Mouse (Mus musculus): ENCODE results near the gene Stac2. TPM values are rescaled to one million over a fixed set of nuclear protein-coding genes. Genes with fewer than 3 reads are reported as not detected.

The Stac2 gene
- polyA plus RNA-seq, 1 experiment from 2014 or later, result 0.17 TPM

GRCm38 (mm10) chr11:98077086-98077485 is 23.8 kb upstream of the Stac2 start:
- Histone ChIP-seq H3K9me3 (ENCODE audit: control insufficient read depth, low read length) (no peaks in the 10 kb centered on the region), H3K27ac (replicated peaks; ENCODE audit: low read depth, low read length) (no peak overlapping the region), H3K4me1 (ENCODE audit: control insufficient read depth, insufficient read depth, low read length) (no peaks in the 10 kb centered on the region), H3K4me3 (ENCODE audit: low read depth, low read length) (no peak overlapping the region), H3K36me3 (ENCODE audit: control insufficient read depth, insufficient read depth, low read length) (no peaks in the 10 kb centered on the region), H3K27me3 (ENCODE audit: control insufficient read depth, insufficient read depth, low read length) (no peaks in the 10 kb centered on the region), H3K4me2 (ENCODE audit: low read depth, severe bottlenecking) (no peak overlapping the region), H3K9ac (ENCODE audit: low read length) (no peak overlapping the region)
- ATAC-seq (ENCODE audit: insufficient number of reproducible peaks, low FRiP score, low TSS enrichment, low read depth) (no peak), DNase-seq (ENCODE audit: low spot score) (no peak)
- 83% methylated on average over 8 of the region's 8 CpGs for WGBS

DNA sequence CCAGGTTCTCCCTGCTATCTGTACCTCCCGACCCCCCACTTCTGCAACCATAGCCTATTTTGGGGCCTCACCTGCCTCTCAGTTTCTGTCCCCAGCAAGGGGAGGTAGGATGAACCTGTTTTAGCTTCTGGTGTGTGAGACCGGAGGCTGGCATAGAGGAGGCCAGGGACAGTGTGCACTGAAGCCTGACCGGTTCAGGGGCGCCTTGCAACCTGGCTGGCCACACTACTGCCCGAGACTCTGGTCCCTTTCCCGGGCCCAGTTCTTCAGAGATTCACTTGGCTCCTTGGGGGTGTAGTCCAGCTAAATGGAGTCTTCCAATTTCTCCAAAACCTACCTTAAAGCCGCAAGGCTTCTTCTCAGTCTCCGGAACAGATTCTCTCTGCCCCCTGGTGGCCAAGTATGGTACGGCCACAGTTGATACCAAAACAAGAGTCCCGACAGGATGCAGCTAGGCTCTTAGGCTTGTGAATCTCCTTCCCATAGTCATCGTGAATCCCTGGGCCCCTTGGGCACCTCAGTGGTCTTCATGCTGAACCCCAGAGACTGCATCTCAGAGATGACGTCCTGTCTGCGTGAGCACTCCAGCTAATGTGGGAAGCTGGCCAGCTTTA is 22.0 kb upstream of the Stac2 start:
- ATAC-seq (ENCODE audit: insufficient number of reproducible peaks, low FRiP score, low TSS enrichment, low read depth) (no peak), DNase-seq (ENCODE audit: low spot score) (peak; percentile 95)
- Histone ChIP-seq H3K9me3 (ENCODE audit: control insufficient read depth, low read length) (no peaks in the 10 kb centered on the region), H3K27ac (replicated peaks; ENCODE audit: low read depth, low read length) (no peak overlapping the region), H3K4me3 (ENCODE audit: low read depth, low read length) (no peak overlapping the region), H3K9ac (ENCODE audit: low read length) (no peak overlapping the region), H3K4me2 (ENCODE audit: low read depth, severe bottlenecking) (no peak overlapping the region), H3K36me3 (ENCODE audit: control insufficient read depth, insufficient read depth, low read length) (no peaks in the 10 kb centered on the region), H3K27me3 (ENCODE audit: control insufficient read depth, insufficient read depth, low read length) (no peaks in the 10 kb centered on the region), H3K4me1 (ENCODE audit: control insufficient read depth, insufficient read depth, low read length) (no peaks in the 10 kb centered on the region)
- WGBS, result 23% methylated on average over 13 of the region's 13 CpGs

DNA sequence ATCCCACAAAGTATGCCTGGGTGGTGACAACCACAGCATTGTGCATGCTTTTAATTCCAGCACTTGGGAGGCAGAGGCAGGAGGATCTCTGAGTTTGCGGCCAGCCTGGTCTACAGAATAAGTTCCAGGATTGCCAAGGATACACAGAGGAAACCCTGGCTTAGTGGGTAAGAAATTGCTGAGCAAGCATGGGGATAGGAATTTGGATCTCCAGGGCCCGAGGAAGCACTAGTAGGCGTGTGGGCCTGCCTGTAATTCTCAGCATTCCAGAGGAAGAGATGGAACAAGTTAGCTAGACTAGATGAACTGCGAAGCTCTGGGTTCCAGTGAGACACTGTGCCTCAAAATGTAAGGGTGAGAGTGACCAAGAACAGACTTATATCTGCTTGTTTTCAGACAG is 20.2 kb upstream of the Stac2 start:
- no peak overlapping the region for H3K27ac ChIP-seq (replicated peaks; ENCODE audit: low read depth, low read length)
- no peaks in the 10 kb centered on the region for H3K36me3 ChIP-seq (ENCODE audit: control insufficient read depth, insufficient read depth, low read length)
- H3K9ac ChIP-seq (ENCODE audit: low read length), result no peak overlapping the region
- no peak overlapping the region for H3K4me2 ChIP-seq (ENCODE audit: low read depth, severe bottlenecking)
- no peaks in the 10 kb centered on the region for H3K9me3 ChIP-seq (ENCODE audit: control insufficient read depth, low read length)
- DNase-seq (ENCODE audit: low spot score) (no peak), ATAC-seq (ENCODE audit: insufficient number of reproducible peaks, low FRiP score, low TSS enrichment, low read depth) (no peak)
- 84% methylated on average over 4 of the region's 4 CpGs for WGBS
- no peaks in the 10 kb centered on the region for H3K27me3 ChIP-seq (ENCODE audit: control insufficient read depth, insufficient read depth, low read length)
- H3K4me1 ChIP-seq (ENCODE audit: control insufficient read depth, insufficient read depth, low read length), result no peaks in the 10 kb centered on the region
- H3K4me3 ChIP-seq (ENCODE audit: low read depth, low read length), result no peak overlapping the region

- H3K4me1 ChIP-seq (ENCODE audit: control insufficient read depth, insufficient read depth, low read length), result no peaks in the 10 kb centered on the region
- 95% methylated on average over 21 of the region's 21 CpGs for WGBS
- no peak overlapping the region for H3K27ac ChIP-seq (replicated peaks; ENCODE audit: low read depth, low read length)
- no peaks in the 10 kb centered on the region for H3K27me3 ChIP-seq (ENCODE audit: control insufficient read depth, insufficient read depth, low read length)
- DNase-seq (ENCODE audit: low spot score), result no peak
- ATAC-seq (ENCODE audit: insufficient number of reproducible peaks, low FRiP score, low TSS enrichment, low read depth), result no peak
- H3K9me3 ChIP-seq (ENCODE audit: control insufficient read depth, low read length), result no peaks in the 10 kb centered on the region
- H3K9ac ChIP-seq (ENCODE audit: low read length), result no peak overlapping the region
- H3K4me2 ChIP-seq (ENCODE audit: low read depth, severe bottlenecking), result no peak overlapping the region
- H3K36me3 ChIP-seq (ENCODE audit: control insufficient read depth, insufficient read depth, low read length), result no peaks in the 10 kb centered on the region
- H3K4me3 ChIP-seq (ENCODE audit: low read depth, low read length), result no peak overlapping the region
Observed at GRCm38 (mm10) chr11:98067255-98067654, 14.0 kb upstream of the Stac2 start.

DNA sequence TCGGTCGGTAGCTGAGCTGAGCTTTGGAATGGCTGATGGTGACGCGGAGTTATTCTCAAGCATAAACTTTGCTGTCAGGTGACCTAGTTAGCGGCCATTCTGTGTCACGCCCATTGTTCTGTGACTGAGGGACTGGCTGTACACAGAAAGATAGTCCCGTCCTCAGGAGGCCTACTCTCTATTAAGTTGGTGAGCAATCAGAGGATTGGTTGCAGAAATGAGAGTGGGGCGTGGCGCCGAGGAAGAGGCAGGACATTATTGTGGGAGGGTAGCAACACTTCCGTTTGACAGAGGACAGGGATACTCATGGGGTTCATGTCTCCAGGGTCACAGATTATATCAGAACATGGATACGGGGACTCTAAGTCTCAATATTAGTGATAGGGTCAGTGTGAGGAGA is 12.9 kb upstream of the Stac2 start:
- H3K9ac ChIP-seq (ENCODE audit: low read length), result no peak overlapping the region
- no peak for ATAC-seq (ENCODE audit: insufficient number of reproducible peaks, low FRiP score, low TSS enrichment, low read depth)
- H3K4me1 ChIP-seq (ENCODE audit: control insufficient read depth, insufficient read depth, low read length), result no peaks in the 10 kb centered on the region
- DNase-seq (ENCODE audit: low spot score), result no peak
- no peak overlapping the region for H3K27ac ChIP-seq (replicated peaks; ENCODE audit: low read depth, low read length)
- no peak overlapping the region for H3K4me3 ChIP-seq (ENCODE audit: low read depth, low read length)
- no peaks in the 10 kb centered on the region for H3K27me3 ChIP-seq (ENCODE audit: control insufficient read depth, insufficient read depth, low read length)
- H3K9me3 ChIP-seq (ENCODE audit: control insufficient read depth, low read length), result no peaks in the 10 kb centered on the region
- 93% methylated on average over 12 of the region's 12 CpGs for WGBS
- H3K36me3 ChIP-seq (ENCODE audit: control insufficient read depth, insufficient read depth, low read length), result no peaks in the 10 kb centered on the region
- H3K4me2 ChIP-seq (ENCODE audit: low read depth, severe bottlenecking), result no peak overlapping the region

GRCm38 (mm10) chr11:98061904-98062562 is 8.8 kb upstream of the Stac2 start:
- Histone ChIP-seq H3K36me3 (ENCODE audit: control insufficient read depth, insufficient read depth, low read length) (no peaks in the 10 kb centered on the region), H3K4me2 (ENCODE audit: low read depth, severe bottlenecking) (no peak overlapping the region), H3K27ac (replicated peaks; ENCODE audit: low read depth, low read length) (no peak overlapping the region), H3K9ac (ENCODE audit: low read length) (no peak overlapping the region), H3K4me1 (ENCODE audit: control insufficient read depth, insufficient read depth, low read length) (no peaks in the 10 kb centered on the region), H3K9me3 (ENCODE audit: control insufficient read depth, low read length) (no peaks in the 10 kb centered on the region), H3K4me3 (ENCODE audit: low read depth, low read length) (no peak overlapping the region), H3K27me3 (ENCODE audit: control insufficient read depth, insufficient read depth, low read length) (no peaks in the 10 kb centered on the region)
- DNase-seq (ENCODE audit: low spot score), result no peak
- no peak for ATAC-seq (ENCODE audit: insufficient number of reproducible peaks, low FRiP score, low TSS enrichment, low read depth)
- WGBS, result 61% methylated on average over 6 of the region's 6 CpGs

- Histone ChIP-seq H3K36me3 (ENCODE audit: control insufficient read depth, insufficient read depth, low read length) (no peaks in the 10 kb centered on the region), H3K27me3 (ENCODE audit: control insufficient read depth, insufficient read depth, low read length) (no peaks in the 10 kb centered on the region), H3K4me2 (ENCODE audit: low read depth, severe bottlenecking) (no peak overlapping the region), H3K27ac (replicated peaks; ENCODE audit: low read depth, low read length) (no peak overlapping the region), H3K9ac (ENCODE audit: low read length) (no peak overlapping the region), H3K4me3 (ENCODE audit: low read depth, low read length) (no peak overlapping the region), H3K4me1 (ENCODE audit: control insufficient read depth, insufficient read depth, low read length) (no peaks in the 10 kb centered on the region), H3K9me3 (ENCODE audit: control insufficient read depth, low read length) (no peaks in the 10 kb centered on the region)
- no peak for ATAC-seq (ENCODE audit: insufficient number of reproducible peaks, low FRiP score, low TSS enrichment, low read depth)
- no peak for DNase-seq (ENCODE audit: low spot score)
- 79% methylated on average over 3 of the region's 3 CpGs for WGBS
Observed at GRCm38 (mm10) chr11:98061441-98061840, 8.2 kb upstream of the Stac2 start.

DNA sequence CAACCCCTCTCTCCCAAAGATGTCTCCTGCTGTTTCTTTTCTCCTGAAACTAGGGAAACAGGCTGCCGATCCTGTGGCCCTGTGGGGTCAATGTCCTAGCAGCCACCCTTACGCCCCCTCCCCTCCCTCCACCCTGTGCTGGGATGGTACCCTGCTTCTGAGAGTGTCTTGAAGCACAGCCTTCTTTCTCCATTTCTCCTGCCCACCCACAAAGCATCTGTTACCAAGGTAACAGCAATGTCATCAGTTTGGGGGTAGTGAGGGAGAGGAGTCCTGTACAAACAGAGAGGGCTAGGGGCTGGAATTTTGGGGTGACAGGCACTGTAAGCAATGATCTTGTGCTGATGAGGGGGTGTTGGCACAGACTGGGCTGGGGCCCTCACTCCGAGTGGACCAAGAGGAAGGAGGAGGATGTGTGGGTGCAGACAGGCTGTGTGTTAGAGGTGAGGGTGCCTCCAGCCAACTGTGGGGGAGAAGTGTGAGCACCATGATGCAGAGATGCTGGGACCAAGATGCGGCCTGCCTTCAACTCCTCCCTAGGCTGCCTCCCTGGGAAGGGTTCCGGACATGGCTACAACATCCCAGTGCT is 6.9 kb upstream of the Stac2 start:
- H3K9ac ChIP-seq (ENCODE audit: low read length), result no peak overlapping the region
- H3K4me2 ChIP-seq (ENCODE audit: low read depth, severe bottlenecking), result no peak overlapping the region
- ATAC-seq (ENCODE audit: insufficient number of reproducible peaks, low FRiP score, low TSS enrichment, low read depth) (no peak), DNase-seq (ENCODE audit: low spot score) (no peak)
- no peaks in the 10 kb centered on the region for H3K9me3 ChIP-seq (ENCODE audit: control insufficient read depth, low read length)
- no peaks in the 10 kb centered on the region for H3K36me3 ChIP-seq (ENCODE audit: control insufficient read depth, insufficient read depth, low read length)
- no peak overlapping the region for H3K4me3 ChIP-seq (ENCODE audit: low read depth, low read length)
- WGBS, result 69% methylated on average over 5 of the region's 5 CpGs
- H3K27me3 ChIP-seq (ENCODE audit: control insufficient read depth, insufficient read depth, low read length), result no peaks in the 10 kb centered on the region
- no peaks in the 10 kb centered on the region for H3K4me1 ChIP-seq (ENCODE audit: control insufficient read depth, insufficient read depth, low read length)
- H3K27ac ChIP-seq (replicated peaks; ENCODE audit: low read depth, low read length), result no peak overlapping the region

All from limb, embryonic 11.5 days (tissue).